Mouse (Mus musculus): Measurements from ENCODE around the gene Sort1.

DNA sequence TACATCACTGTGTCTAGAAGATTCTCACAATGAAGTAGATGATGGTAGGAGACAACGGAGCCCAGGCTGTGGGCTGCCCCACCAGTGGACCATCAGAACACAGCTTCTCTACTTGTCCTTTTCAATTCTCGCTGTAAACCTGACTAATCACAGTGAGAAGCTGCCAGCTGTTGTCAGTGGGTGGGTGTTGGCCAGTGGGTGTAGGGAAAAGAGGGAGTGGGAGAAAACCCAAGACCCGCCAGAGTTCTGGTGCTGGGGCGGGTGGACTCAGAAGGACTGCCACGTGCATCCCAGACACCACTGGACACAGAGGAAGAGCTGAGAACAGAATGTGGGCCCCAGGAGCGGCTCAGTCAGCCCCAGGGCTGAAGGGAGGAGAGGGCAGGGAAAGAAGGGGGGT lies 46.9 kb downstream of the Sort1 start:
- no peak for TF ChIP-seq ZNF384 (IDR thresholded peaks at IDR 0.05; ENCODE audit: low read depth, low read length)
- TF ChIP-seq MAFK (IDR thresholded peaks at IDR 0.05; ENCODE audit: insufficient read depth, low read depth, low read length): no peak
- no peak for TF ChIP-seq HCFC1 (IDR thresholded peaks at IDR 0.05; ENCODE audit: borderline replicate concordance, insufficient read depth, low read length)
- no peak for TF ChIP-seq ZC3H11A (IDR thresholded peaks at IDR 0.05; ENCODE audit: borderline replicate concordance, low read depth, low read length)
- TF ChIP-seq CHD2 (IDR thresholded peaks at IDR 0.05; ENCODE audit: low read depth, low read length): no peak
